In the genomic region with DNA sequence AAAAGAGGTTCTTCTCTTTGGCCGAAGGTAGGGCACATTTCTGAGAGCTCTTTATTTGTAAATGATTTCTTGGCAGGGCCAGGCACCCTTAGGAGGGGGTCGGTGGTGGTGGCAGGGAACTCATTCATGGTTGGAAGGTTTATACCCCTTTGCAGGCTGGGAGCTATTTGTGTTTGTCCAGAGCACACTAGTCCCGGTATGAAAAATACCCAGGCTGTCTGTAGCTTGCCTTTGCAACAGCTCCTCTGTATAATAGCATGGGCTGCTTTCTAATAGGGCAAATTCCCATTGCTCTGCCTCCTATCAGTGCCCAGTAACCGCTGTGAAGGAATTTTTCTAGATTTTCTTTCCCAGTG, we compare ENCODE assay signal across 9 mouse cellular contexts. TPM values are rescaled to one million over a fixed set of nuclear protein-coding genes. Genes with fewer than 3 reads are reported as not detected.
DNase-seq lines count a peak whose midpoint lies in the region; ATAC-seq and TF ChIP-seq lines count a peak whose summit lies in the region.
"Had no signal": no experiment of that assay in that cellular context is flagged by ENCODE, and none has a peak within 500 bp of the region (broad histone marks: within the 10 kb centered on the region; RNA-seq: fewer than 3 reads in every experiment).

No protein-coding gene starts in this region.

- DNase-seq in heart, embryonic 10.5 days (ENCODE audit: low spot score): no peak
- no peak for DNase-seq in heart, postnatal 36 days
- DNase-seq in forebrain, postnatal 0 days: no peak
- DNase-seq in liver, embryonic 14.5 days (ENCODE audit: low read depth in 3 of 3, low spot score in 3 of 3): no peak
- DNase-seq in cerebellum, adult 18-20 months: no peak
- no peak for DNase-seq in cerebellum, postnatal 10 days
- no peak for DNase-seq in gastrocnemius, adult 18-20 months (ENCODE audit: low spot score)
- DNase-seq: adrenal gland, postnatal 25 days had no signal

- H3K4me2 ChIP-seq in forebrain, postnatal 0 days (ENCODE audit: low read depth): peak overlapping the region; percentile 73
- peak overlapping the region; percentile 50 for H3K4me2 ChIP-seq in liver, embryonic 14.5 days (ENCODE audit: low read depth)

- peak overlapping the region; percentile 68 for H3K4me3 ChIP-seq in heart, embryonic 10.5 days
- peak overlapping the region; percentile 59; the same call in 1 of the 2 replicates for H3K4me3 ChIP-seq in ES-Bruce4 (ENCODE audit: low read depth, low read length)
- peak overlapping the region; percentile 39 for H3K4me3 ChIP-seq in forebrain, postnatal 0 days (ENCODE audit: low read depth, low read length)
- H3K4me3 ChIP-seq in liver, embryonic 14.5 days (ENCODE audit: insufficient read depth in 1 of 2, low read depth in 2 of 2, low read length in 2 of 2): no peak overlapping the region; a peak in 1 of 4 replicates

- TF ChIP-seq CTCF in ES-Bruce4 (IDR thresholded peaks at IDR 0.05; ENCODE audit: low read depth, low read length): no peak
- TF ChIP-seq CTCF in forebrain, postnatal 0 days (IDR thresholded peaks at IDR 0.05; ENCODE audit: low read depth): no peak
- no peak for TF ChIP-seq CTCF in liver, embryonic 14.5 days (IDR thresholded peaks at IDR 0.05; ENCODE audit: low read depth)

- H3K27ac ChIP-seq in heart, embryonic 10.5 days: no peak overlapping the region
- H3K27ac ChIP-seq in ES-Bruce4 (ENCODE audit: insufficient read depth, low read length): no peak overlapping the region
- no peak overlapping the region for H3K27ac ChIP-seq in forebrain, postnatal 0 days (ENCODE audit: low read depth, low read length)
- H3K27ac ChIP-seq in liver, embryonic 14.5 days: no peak overlapping the region

- 7% methylated on average over 4 of the region's 4 CpGs for WGBS in heart, embryonic 10.5 days
- 2% methylated on average over 4 of the region's 4 CpGs for WGBS in forebrain, postnatal 0 days
- WGBS in liver, embryonic 14.5 days (ENCODE audit: insufficient replicate concordance): 4% methylated on average over 4 of the region's 4 CpGs

- no peaks in the 10 kb centered on the region for H3K9me3 ChIP-seq in heart, embryonic 10.5 days
- no peaks in the 10 kb centered on the region for H3K9me3 ChIP-seq in ES-Bruce4 (replicated peaks; ENCODE audit: control insufficient read depth, insufficient read depth, low read length, poor library complexity, severe bottlenecking)
- H3K9me3 ChIP-seq in forebrain, postnatal 0 days (ENCODE audit: low read length): 0 out of 2 replicates have a peak, but pooled peaks cover 2% of the 10 kb centered on the region
- H3K9me3 ChIP-seq in liver, embryonic 14.5 days (ENCODE audit: control insufficient read depth, low read length): no peaks in the 10 kb centered on the region

- TF ChIP-seq EP300 in ES-Bruce4 (IDR thresholded peaks at IDR 0.05; ENCODE audit: insufficient read depth, low read depth, low read length): no peak
- TF ChIP-seq EP300 in liver, embryonic 14.5 days (IDR thresholded peaks at IDR 0.05; ENCODE audit: low read depth): no peak

- intact Hi-C loops in heart, postnatal 36 days (cut with DNase I): no loop called here

- H3K36me3 ChIP-seq in heart, embryonic 10.5 days: no peaks in the 10 kb centered on the region
- H3K36me3 ChIP-seq in ES-Bruce4 (ENCODE audit: control insufficient read depth, insufficient read depth, low read length, poor library complexity, severe bottlenecking): no peaks in the 10 kb centered on the region
- H3K36me3 ChIP-seq in forebrain, postnatal 0 days (ENCODE audit: insufficient read depth): no peaks in the 10 kb centered on the region
- no peaks in the 10 kb centered on the region for H3K36me3 ChIP-seq in liver, embryonic 14.5 days (replicated peaks; ENCODE audit: control insufficient read depth, insufficient read depth, low read depth)

- no peak for TF ChIP-seq POLR2A in ES-Bruce4 (IDR thresholded peaks at IDR 0.05; ENCODE audit: insufficient read depth, low read length)

- H3K27me3 ChIP-seq in heart, embryonic 10.5 days (ENCODE audit: insufficient read depth, poor library complexity, severe bottlenecking): peaks cover 65% of the 10 kb centered on the region
- H3K27me3 ChIP-seq in ES-Bruce4 (ENCODE audit: control insufficient read depth, insufficient read depth, low read length, poor library complexity, severe bottlenecking): peaks cover 19% of the 10 kb centered on the region
- H3K27me3 ChIP-seq in forebrain, postnatal 0 days (ENCODE audit: insufficient read depth, low read length): peaks cover 58% of the 10 kb centered on the region
- peaks cover 44% of the 10 kb centered on the region for H3K27me3 ChIP-seq in liver, embryonic 14.5 days (ENCODE audit: control insufficient read depth, insufficient read depth, low read length)

- peaks cover 5% of the 10 kb centered on the region for H3K4me1 ChIP-seq in heart, embryonic 10.5 days
- no peaks in the 10 kb centered on the region for H3K4me1 ChIP-seq in ES-Bruce4 (ENCODE audit: control insufficient read depth, insufficient read depth, low read length)
- no peaks in the 10 kb centered on the region for H3K4me1 ChIP-seq in forebrain, postnatal 0 days (ENCODE audit: insufficient read depth)
- H3K4me1 ChIP-seq in liver, embryonic 14.5 days (replicated peaks; ENCODE audit: control insufficient read depth in 2 of 2, insufficient read depth in 2 of 2, low read length in 1 of 2): no peaks in the 10 kb centered on the region

- ATAC-seq in forebrain, postnatal 0 days: no peak
- ATAC-seq in liver, embryonic 14.5 days (ENCODE audit: insufficient read depth): no peak

- peak overlapping the region; percentile 70 for H3K9ac ChIP-seq in ES-Bruce4 (ENCODE audit: low read depth, poor library complexity, severe bottlenecking)
- no peak overlapping the region for H3K9ac ChIP-seq in forebrain, postnatal 0 days
- H3K9ac ChIP-seq in liver, embryonic 14.5 days (replicated peaks): no peak overlapping the region

RNA-seq across cellular contexts. Expression of a gene that starts 37.6 kb away (rescaled TPM):
- polyA plus RNA-seq in heart, embryonic 10.5 days (2016; fragmentation: Nextera tagmentation; extraction: Ambion mirVana): 0.10 and 0.16 TPM in 2 replicates
- total RNA-seq in heart, postnatal 36 days (2021): under 1 TPM; 0.05 to 0.08 TPM
- not detected in 2 replicates for polyA plus RNA-seq in ES-Bruce4 (2011; ENCODE audit: insufficient read depth, insufficient read length, low read depth, missing spikeins)
- total RNA-seq in forebrain, postnatal 0 days (2014; rRNA removed): 2.0 and 2.2 TPM in 2 replicates
- polyA plus RNA-seq in forebrain, postnatal 0 days (2015; fragmentation: Nextera tagmentation; extraction: Ambion mirVana): 0.62 and 0.86 TPM in 2 replicates
- under 0.01 TPM in 1 of 2 replicates, not detected in the other for polyA plus RNA-seq in liver, embryonic 14.5 days (2012; rRNA removed)
- polyA plus RNA-seq in liver, embryonic 14.5 days (2014; fragmentation: Nextera tagmentation; extraction: Ambion mirVana): not detected in 2 replicates
- under 1 TPM in 1 of 2 experiments, not detected in 1; 0.12 TPM for total RNA-seq in gastrocnemius, adult 18-20 months (2021)

Comparison
In these comparisons a context has a peak if more than half of its experiments do, and no peak if none do; other contexts are left out.
1. H3K4me3 ChIP-seq: peak in heart, embryonic 10.5 days (single experiment), ES-Bruce4 (single experiment) and forebrain, postnatal 0 days (single experiment); none in liver, embryonic 14.5 days (0 of 2).